Mouse (Mus musculus) liver, postnatal 0 days (tissue): ENCODE measurements around the gene Wdr59. TPM values are rescaled to one million over a fixed set of nuclear protein-coding genes. Genes with fewer than 3 reads are reported as not detected.
"Not testable (repeated sequence)": the region's sequence is repeated elsewhere in the genome, so short reads cannot be mapped to it uniquely, and the experiment has no call there.

Source experiments
- ATAC-seq: fragments of 200-750 bp; cut with Nextera tagmentation; 2 replicates; pipeline ENCODE4 v1.8.0; 2017; ENCODE audit warnings: mild to moderate bottlenecking, moderate library complexity
- DNase-seq: peaks from one replicate; pipeline ENCODE4 v3.0.0-alpha.2; 2016
- H3K27ac ChIP-seq: fragments of 300-500 bp; sonication (generic); 2 replicates; pipeline ENCODE4 v1.5.1; 2014; ENCODE audit warnings: antibody characterized with exemption, moderate library complexity, mild to moderate bottlenecking, low read depth
- H3K27me3 ChIP-seq: fragments of 300-500 bp; sonication (generic); 2 replicates; pipeline ENCODE4 v1.6.1; 2014; ENCODE audit warnings: low read length, control low read depth, mixed read lengths; ENCODE audit not compliant: insufficient read depth
- H3K36me3 ChIP-seq: fragments of 300-500 bp; sonication (generic); replicated peaks from 2 replicates; pipeline ENCODE4 v1.6.1; 2014; ENCODE audit warnings: mild to moderate bottlenecking, control low read depth, low read length, moderate library complexity, mixed read lengths; ENCODE audit not compliant: insufficient read depth
- H3K4me1 ChIP-seq: fragments of 300-500 bp; sonication (generic); 2 replicates; pipeline ENCODE4 v1.6.1; 2014; ENCODE audit warnings: antibody characterized with exemption, mild to moderate bottlenecking, control low read depth; ENCODE audit not compliant: insufficient read depth
- H3K4me2 ChIP-seq: fragments of 300-500 bp; sonication (generic); 2 replicates; pipeline ENCODE4 v1.6.1; 2014; ENCODE audit warnings: low read depth, mild to moderate bottlenecking, low read length, moderate library complexity, mixed read lengths
- H3K4me3 ChIP-seq: fragments of 300-500 bp; sonication (generic); 2 replicates; pipeline ENCODE4 v1.5.1; 2014; ENCODE audit warnings: low read depth, low read length
- H3K9ac ChIP-seq: fragments of 300-500 bp; sonication (generic); replicated peaks from 2 replicates; pipeline ENCODE4 v1.6.1; 2014; ENCODE audit warnings: mild to moderate bottlenecking, moderate library complexity
- H3K9me3 ChIP-seq: fragments of 300-500 bp; sonication (generic); 2 replicates; pipeline ENCODE4 v1.6.1; 2016; ENCODE audit warnings: mild to moderate bottlenecking, control low read depth, low read length, mixed read lengths
- CTCF ChIP-seq: sonication (generic); IDR thresholded peaks from 2 replicates; pipeline ENCODE4 v1.5.1; 2016; ENCODE audit warnings: antibody characterized with exemption, low read depth
- EP300 ChIP-seq: IDR thresholded peaks from 2 replicates; pipeline ENCODE4 v1.6.1; 2016; ENCODE audit warnings: antibody characterized with exemption, low read depth, mild to moderate bottlenecking
- WGBS: fragments of 180-500 bp; shearing (Covaris S2); extraction: QIAGEN DNeasy Blood & Tissue Kit; methylation state at CpG from one replicate; pipeline ENCODE4 v1.1.7; 2014; ENCODE audit not compliant: insufficient replicate concordance; 5-methylcytosine and 5-hydroxymethylcytosine counted together
- polyA plus RNA-seq: library from polyadenylated mRNA; unstranded; fragments of >200 nt; fragmentation: Nextera tagmentation; extraction: Ambion mirVana; gene quantifications from 2 replicates; pipeline ENCODE4 v1.2.1, GENCODE M21; 2015

Gene Wdr59
- polyA plus RNA-seq, 1 experiment from 2014 or later, result 0.92 TPM

DNA sequence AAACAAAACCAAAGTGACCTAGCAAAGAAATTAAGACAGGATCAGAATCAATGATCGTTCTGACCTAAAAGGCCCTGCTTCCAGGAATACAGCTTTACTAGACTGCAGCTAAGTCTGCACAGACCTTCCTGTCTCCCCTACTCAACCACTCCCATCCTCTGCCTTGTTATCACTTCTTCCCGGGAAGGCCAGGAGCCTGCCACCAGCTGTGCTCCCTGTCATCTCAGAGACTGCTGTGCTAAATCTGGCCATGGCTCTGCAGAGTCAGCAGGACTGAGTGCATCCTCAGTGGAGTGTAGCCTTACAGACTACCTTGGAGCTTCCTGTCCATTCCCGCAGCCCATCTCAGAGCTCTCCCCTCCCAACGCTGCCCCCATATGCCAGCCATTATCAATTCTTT, 11.5 kb downstream of the Wdr59 start:
- no peak overlapping the region for H3K27ac ChIP-seq

DNA sequence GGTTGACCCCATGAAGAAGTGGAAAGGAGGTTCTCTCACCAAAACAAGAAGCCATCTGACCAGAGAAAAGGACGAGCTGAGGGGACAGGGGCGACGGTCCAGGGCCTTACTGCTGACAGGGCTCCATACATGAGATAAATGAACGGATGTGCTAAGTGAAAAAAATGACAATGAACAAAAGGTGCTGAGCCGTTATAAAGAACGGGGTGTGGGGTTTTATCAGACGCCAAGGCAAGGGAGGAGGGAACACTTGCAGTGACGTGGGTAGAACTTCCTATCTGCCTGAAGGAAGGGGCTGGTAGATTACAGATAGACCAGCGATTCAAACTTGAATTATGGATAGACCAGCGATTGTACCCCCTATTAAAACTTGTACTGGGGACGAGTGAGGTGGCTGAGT, 12.6 kb downstream of the Wdr59 start:
- Histone ChIP-seq H3K4me1 (0 out of 2 replicates have a peak, but pooled peaks cover 2% of the 10 kb centered on the region), H3K9ac (no peak overlapping the region), H3K9me3 (no peaks in the 10 kb centered on the region), H3K4me3 (no peak overlapping the region), H3K27me3 (no peaks in the 10 kb centered on the region), H3K36me3 (no peaks in the 10 kb centered on the region), H3K27ac (peak overlapping the region; percentile 45; the same call in 1 of the 2 replicates), H3K4me2 (peak overlapping the region; percentile 42)
- 48% methylated on average over 11 of the region's 11 CpGs for WGBS
- no peak for DNase-seq
- TF ChIP-seq EP300 (peak; percentile 88), CTCF (no peak)
- ATAC-seq, result peak; percentile 74

More for the DNA sequence above, 11.5 kb downstream of the Wdr59 start:
- H3K4me1 ChIP-seq, result 0 out of 2 replicates have a peak, but pooled peaks cover 2% of the 10 kb centered on the region
- TF ChIP-seq CTCF (no peak), EP300 (peak; percentile 13; the same call in 1 of the 2 replicates)
- ATAC-seq (peak; percentile 70), DNase-seq (peak; percentile 27)
- no peaks in the 10 kb centered on the region for H3K9me3 ChIP-seq
- H3K27me3 ChIP-seq, result no peaks in the 10 kb centered on the region
- 53% methylated on average over 4 of the region's 4 CpGs for whole genome bisulfite sequencing
- H3K4me2 ChIP-seq, result no peak overlapping the region
- no peak overlapping the region for H3K9ac ChIP-seq
- H3K4me3 ChIP-seq, result no peak overlapping the region
- no peaks in the 10 kb centered on the region; the same call in 1 of the 2 replicates for H3K36me3 ChIP-seq

DNA sequence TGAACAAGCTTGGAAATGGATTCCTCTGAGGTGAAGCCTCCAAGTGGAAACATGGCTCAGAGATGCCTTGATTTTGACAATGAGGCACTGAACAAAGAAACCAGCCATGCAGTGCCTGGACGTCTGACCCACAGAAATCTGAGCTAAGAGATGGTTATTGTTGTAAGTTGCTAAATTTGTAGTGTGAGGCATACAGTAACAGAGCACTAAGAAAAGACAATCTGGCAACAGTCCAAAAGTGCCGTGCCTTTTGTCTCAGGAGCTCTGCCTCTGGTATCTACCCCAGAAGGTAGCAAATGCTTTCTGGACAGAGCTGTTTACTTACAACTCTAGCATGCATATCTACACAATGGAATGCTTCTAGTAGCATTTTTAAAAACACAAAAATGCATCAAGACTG, 13.3 kb downstream of the Wdr59 start:
- no peak for TF ChIP-seq CTCF
- no peak for TF ChIP-seq EP300
- H3K4me2 ChIP-seq, result no peak overlapping the region
- ATAC-seq (no peak), DNase-seq (no peak)
- H3K4me1 ChIP-seq, result 0 out of 2 replicates have a peak, but pooled peaks cover 2% of the 10 kb centered on the region
- no peaks in the 10 kb centered on the region for H3K36me3 ChIP-seq
- WGBS, result 46% methylated on average over 2 of the region's 2 CpGs
- H3K9ac ChIP-seq, result no peak overlapping the region
- no peak overlapping the region for H3K4me3 ChIP-seq
- no peak overlapping the region for H3K27ac ChIP-seq
- no peaks in the 10 kb centered on the region for H3K27me3 ChIP-seq
- H3K9me3 ChIP-seq, result no peaks in the 10 kb centered on the region

DNA sequence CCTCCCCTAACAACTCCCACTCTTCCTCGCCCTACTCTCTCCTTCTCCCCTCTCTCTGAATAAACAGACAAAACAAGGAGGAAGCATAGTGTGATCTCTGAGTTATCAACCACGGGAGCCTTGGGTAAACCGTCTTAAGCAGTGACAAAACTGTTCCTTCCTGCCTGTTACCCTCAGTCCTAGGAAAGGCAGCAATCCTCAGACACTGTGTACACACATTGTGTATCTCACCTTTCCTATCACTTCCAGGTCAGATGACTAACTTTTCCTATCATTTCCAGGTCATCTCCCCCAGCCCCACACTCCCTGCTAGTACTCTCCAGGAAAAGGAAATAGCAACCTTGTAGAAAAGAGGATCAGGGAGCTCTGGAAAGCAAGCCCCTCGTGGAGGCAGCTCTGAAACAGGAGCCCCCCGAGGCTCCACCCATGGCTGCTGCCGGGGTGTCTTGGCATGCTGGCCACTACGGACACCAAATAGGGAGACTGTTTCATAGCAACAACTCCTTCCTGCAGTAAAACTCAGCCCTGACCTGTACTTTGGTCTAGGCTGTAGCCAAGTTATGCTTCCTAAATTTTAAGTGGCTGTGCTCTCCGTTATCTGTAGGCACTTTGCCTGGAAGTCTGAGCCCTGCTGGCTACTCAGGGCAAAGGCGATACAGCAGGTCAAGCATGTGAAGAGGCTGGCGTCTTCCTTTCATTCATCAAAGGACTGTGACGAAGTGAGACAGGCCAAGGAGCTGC, 20.0 kb downstream of the Wdr59 start:
- no peak for ATAC-seq
- H3K36me3 ChIP-seq, result peaks cover 12% of the 10 kb centered on the region; the same call in 1 of the 2 replicates
- no peak overlapping the region for H3K4me3 ChIP-seq
- no peak overlapping the region for H3K9ac ChIP-seq
- H3K4me2 ChIP-seq, result no peak overlapping the region
- no peaks in the 10 kb centered on the region for H3K9me3 ChIP-seq
- no peak for DNase-seq
- H3K27ac ChIP-seq, result peak overlapping the region; percentile 40
- H3K4me1 ChIP-seq, result no peaks in the 10 kb centered on the region
- TF ChIP-seq EP300 (no peak; the same call in 1 of the 2 replicates), CTCF (no peak)
- WGBS, result 59% methylated on average over 11 of the region's 11 CpGs
- no peaks in the 10 kb centered on the region for H3K27me3 ChIP-seq

DNA sequence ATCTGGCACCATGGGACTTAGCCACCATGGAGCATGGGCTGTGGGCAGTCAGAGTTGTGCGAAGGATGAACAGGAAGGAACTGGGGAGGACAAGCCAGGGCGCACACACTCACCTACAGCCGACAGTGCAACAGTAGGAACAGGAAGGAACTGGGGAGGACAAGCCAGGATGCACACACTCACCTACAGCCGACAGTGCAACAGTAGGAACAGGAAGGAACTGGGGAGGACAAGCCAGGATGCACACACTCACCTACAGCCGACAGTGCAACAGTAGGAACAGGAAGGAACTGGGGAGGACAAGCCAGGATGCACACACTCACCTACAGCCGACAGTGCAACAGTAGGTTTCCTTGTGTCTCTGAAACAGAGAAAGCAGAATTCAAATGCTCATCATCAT, 23.6 kb downstream of the Wdr59 start:
- H3K27ac ChIP-seq, H3K4me2 ChIP-seq, H3K9ac ChIP-seq, DNase-seq, H3K4me3 ChIP-seq, H3K4me1 ChIP-seq, H3K9me3 ChIP-seq, ATAC-seq, H3K27me3 ChIP-seq: not testable (repeated sequence)
- 69% methylated on average over 4 of the region's 6 CpGs for WGBS
- peaks cover 19% of the 10 kb centered on the region for H3K36me3 ChIP-seq

DNA sequence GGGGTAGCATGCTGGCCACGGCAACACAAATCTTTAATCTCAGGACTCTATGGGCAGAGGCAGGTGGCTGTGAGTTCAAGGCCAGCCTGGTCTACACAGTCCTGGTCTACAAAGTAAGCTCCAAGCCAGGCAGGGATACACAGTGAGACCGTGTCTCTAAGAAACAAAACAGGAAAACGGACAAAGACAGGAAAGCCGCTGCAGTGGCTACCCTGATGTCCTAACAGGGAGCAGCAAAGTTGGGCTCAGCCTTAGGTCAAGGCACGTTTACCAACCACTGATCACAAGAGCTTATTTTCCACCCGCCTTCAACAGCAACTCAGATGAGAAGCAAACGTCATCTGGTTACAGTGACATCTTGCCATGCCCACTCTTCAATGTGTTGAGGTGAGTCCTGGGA, 25.6 kb downstream of the Wdr59 start:
- 80% methylated on average over 7 of the region's 7 CpGs for WGBS
- Histone ChIP-seq H3K9me3 (no peaks in the 10 kb centered on the region), H3K27ac (no peak overlapping the region), H3K4me3 (no peak overlapping the region), H3K4me1 (no peaks in the 10 kb centered on the region), H3K4me2 (no peak overlapping the region), H3K9ac (no peak overlapping the region), H3K27me3 (no peaks in the 10 kb centered on the region), H3K36me3 (peaks cover 16% of the 10 kb centered on the region)
- TF ChIP-seq EP300 (no peak), CTCF (no peak)
- DNase-seq (no peak), ATAC-seq (no peak)
